Mouse (Mus musculus): ENCODE data around the gene Epha7. TPM values are rescaled to one million over a fixed set of nuclear protein-coding genes. Genes with fewer than 3 reads are reported as not detected.

The Epha7 gene
- polyA plus RNA-seq, 1 experiment from 2014 or later = 66.6 TPM

DNA sequence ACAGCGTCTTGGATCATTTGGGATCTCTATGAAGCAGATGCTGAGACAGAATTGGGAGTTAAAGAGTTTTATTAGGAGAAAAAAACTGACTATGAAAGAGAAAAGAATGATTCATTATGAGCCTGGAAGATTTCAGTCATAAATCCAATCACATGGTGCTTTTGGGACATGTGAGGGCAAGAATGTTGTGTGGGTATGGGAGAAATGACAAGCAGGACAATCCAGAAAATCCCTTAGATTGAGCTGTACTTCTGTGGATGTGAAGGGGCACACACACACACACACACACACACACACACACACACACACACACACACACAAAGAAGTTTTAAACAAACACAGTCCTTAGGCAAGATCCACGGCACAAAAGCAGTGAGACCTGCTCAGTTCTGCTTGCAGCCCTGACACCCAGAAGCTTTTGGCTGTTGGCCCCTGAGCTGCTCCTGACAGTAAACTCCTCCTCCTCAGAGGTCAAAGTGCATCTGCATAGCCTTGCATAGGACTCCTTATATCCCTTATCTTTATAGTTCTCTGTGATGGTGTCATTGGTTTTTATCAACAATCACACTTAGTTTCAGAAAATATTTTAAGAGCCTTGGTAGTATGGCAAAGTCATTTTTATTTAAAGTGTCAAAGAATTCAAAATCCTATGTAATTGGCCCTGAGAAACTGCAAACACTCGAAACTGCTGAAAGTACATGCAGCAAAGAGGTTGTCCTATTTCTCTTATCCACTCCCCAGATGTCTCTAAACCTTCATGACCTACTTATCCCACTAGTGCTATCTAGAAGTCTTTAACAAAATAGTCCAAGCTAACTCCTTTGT lies 185.7 kb downstream of the Epha7 start:
- Histone ChIP-seq H3K4me3 (ENCODE audit: low read length) (no peak overlapping the region), H3K4me1 (ENCODE audit: control insufficient read depth, insufficient read depth, low read depth, low read length) (no peaks in the 10 kb centered on the region), H3K27ac (ENCODE audit: low read depth, low read length) (no peak overlapping the region), H3K27me3 (replicated peaks; ENCODE audit: control insufficient read depth, insufficient read depth, low read length) (no peaks in the 10 kb centered on the region), H3K9me3 (ENCODE audit: control insufficient read depth, low read length) (no peaks in the 10 kb centered on the region), H3K9ac (ENCODE audit: low read depth, low read length) (no peak overlapping the region), H3K36me3 (ENCODE audit: control insufficient read depth, insufficient read depth, low read length) (no peaks in the 10 kb centered on the region), H3K4me2 (ENCODE audit: low read length) (no peak overlapping the region)
- 78% methylated on average over 3 of the region's 3 CpGs for WGBS
- ATAC-seq = no peak

DNA sequence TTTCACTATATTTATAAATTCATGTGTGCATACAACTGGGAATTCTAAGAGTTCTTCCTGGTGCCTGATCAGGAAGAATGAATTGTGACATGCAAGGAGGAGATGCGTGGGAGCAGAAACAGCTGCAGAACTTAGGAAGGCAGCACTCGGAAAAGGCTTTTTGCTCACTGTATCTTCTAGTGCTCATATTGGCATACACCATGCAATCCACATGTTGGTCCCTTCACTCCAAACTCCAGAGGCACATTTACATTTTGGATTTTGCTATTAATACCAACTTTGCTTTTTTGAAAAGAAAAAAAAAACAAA lies 186.3 kb downstream of the Epha7 start:
- 88% methylated on average over 2 of the region's 2 CpGs for WGBS
- Histone ChIP-seq H3K4me3 (ENCODE audit: low read length) (no peak overlapping the region), H3K4me1 (ENCODE audit: control insufficient read depth, insufficient read depth, low read depth, low read length) (no peaks in the 10 kb centered on the region)

DNA sequence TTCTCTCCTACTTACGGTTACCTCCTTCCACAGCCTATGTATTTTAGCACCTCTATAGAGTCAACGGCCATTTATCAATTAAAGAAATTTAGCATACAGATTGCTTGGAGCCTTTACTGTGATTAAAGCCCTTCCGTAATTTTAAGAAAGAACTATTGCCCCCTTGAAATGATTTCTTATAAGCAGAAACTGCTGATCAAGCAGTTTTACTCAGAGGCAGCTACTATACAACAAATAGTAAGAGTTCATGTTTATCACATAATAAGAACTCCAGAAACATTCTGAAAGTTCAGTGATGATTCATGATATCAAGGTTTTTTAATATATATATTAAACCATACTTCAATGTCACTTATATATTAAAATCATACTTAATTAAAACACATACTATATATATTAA lies 197.4 kb downstream of the Epha7 start:
- Histone ChIP-seq H3K9ac (ENCODE audit: low read depth, low read length) (no peak overlapping the region), H3K4me2 (ENCODE audit: low read length) (no peak overlapping the region), H3K27me3 (replicated peaks; ENCODE audit: control insufficient read depth, insufficient read depth, low read length) (no peaks in the 10 kb centered on the region), H3K4me3 (ENCODE audit: low read length) (no peak overlapping the region), H3K9me3 (ENCODE audit: control insufficient read depth, low read length) (no peaks in the 10 kb centered on the region), H3K4me1 (ENCODE audit: control insufficient read depth, insufficient read depth, low read depth, low read length) (no peaks in the 10 kb centered on the region), H3K36me3 (ENCODE audit: control insufficient read depth, insufficient read depth, low read length) (no peaks in the 10 kb centered on the region), H3K27ac (ENCODE audit: low read depth, low read length) (no peak overlapping the region)
- 95% methylated on average over 3 of the region's 3 CpGs for WGBS
- ATAC-seq = no peak

More for the DNA sequence above, 186.3 kb downstream of the Epha7 start:
- H3K4me2 ChIP-seq (ENCODE audit: low read length) = no peak overlapping the region
- no peak overlapping the region for H3K27ac ChIP-seq (ENCODE audit: low read depth, low read length)
- H3K36me3 ChIP-seq (ENCODE audit: control insufficient read depth, insufficient read depth, low read length) = no peaks in the 10 kb centered on the region
- no peaks in the 10 kb centered on the region for H3K27me3 ChIP-seq (replicated peaks; ENCODE audit: control insufficient read depth, insufficient read depth, low read length)
- H3K9ac ChIP-seq (ENCODE audit: low read depth, low read length) = no peak overlapping the region
- ATAC-seq = no peak
- no peaks in the 10 kb centered on the region for H3K9me3 ChIP-seq (ENCODE audit: control insufficient read depth, low read length)

Data from hindbrain, embryonic 16.5 days (tissue).